Mouse (Mus musculus): ENCODE measurements around the gene Ddx39b.

The Ddx39b gene

GRCm38 (mm10) chr17:35243086-35243485, 1.5 kb downstream of the Ddx39b start:
- peak; percentile 74 for DNase-seq (ENCODE audit: low read depth)

GRCm38 (mm10) chr17:35244999-35245398, 3.5 kb downstream of the Ddx39b start:
- no peak for DNase-seq (ENCODE audit: low read depth)

- DNase-seq (ENCODE audit: low read depth) = peak; percentile 81
Measured at GRCm38 (mm10) chr17:35245731-35246623, 4.4 kb downstream of the Ddx39b start.

GRCm38 (mm10) chr17:35247144-35247543, 5.6 kb downstream of the Ddx39b start:
- DNase-seq (ENCODE audit: low read depth) = no peak

DNA sequence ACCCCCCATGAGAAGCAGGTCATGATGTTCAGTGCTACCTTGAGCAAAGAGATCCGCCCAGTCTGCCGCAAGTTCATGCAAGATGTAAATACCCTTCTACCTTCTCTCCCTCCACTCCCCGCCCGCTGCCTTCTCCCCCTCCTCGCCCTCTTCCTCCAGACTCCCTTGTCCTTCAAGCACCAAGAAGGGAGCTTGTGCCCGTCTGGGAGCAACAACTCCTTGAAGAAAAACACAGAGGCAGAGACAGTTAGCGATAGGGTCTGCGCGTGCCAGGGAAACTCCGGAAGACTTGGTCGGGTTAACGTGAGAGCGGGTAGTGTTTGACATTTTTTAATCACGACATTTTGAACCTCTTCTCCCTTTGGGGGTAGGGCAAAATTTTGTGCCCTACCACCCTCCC, 7.4 kb downstream of the Ddx39b start:
- no peak for DNase-seq (ENCODE audit: low read depth)

DNA sequence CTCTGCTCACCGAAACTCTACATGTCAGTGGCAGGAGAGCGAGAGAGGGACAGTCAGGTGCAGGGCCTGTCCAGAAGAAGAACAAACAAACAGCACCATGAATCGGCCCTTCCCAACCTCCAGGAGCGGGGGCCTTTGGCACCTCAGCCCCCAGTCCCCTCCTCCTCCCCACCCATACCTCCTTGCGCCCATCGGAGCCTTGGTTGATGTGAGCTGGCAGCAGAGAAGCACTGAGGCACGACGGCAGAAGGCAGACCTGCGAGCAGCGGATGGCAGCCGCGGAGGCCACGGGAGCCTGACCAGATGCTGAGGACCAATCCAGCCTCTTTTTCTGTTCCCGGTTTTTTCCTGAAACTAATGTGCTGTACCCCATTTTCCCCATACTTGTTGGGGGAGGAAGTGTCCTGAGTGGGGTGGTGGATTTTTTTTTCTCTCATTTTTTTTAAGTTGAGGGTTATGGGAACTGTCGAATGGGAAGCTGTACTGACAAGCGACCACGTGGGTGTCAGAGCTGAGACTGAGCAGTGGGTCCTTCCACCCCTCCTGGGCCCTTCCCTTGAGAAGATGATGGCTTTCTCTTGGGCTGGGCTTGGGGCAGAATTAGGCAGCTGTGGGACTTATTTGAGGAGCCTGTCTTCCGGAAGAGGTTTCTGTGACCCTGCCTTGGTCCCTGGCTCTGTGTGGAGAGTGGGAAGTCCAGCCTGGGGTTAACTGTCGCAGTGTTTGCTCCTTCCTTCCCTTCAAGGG, 8.1 kb downstream of the Ddx39b start:
- no peak for DNase-seq (ENCODE audit: low read depth)

GRCm38 (mm10) chr17:35250348-35251120, 9.0 kb downstream of the Ddx39b start:
- no peak for DNase-seq (ENCODE audit: low read depth)

DNA sequence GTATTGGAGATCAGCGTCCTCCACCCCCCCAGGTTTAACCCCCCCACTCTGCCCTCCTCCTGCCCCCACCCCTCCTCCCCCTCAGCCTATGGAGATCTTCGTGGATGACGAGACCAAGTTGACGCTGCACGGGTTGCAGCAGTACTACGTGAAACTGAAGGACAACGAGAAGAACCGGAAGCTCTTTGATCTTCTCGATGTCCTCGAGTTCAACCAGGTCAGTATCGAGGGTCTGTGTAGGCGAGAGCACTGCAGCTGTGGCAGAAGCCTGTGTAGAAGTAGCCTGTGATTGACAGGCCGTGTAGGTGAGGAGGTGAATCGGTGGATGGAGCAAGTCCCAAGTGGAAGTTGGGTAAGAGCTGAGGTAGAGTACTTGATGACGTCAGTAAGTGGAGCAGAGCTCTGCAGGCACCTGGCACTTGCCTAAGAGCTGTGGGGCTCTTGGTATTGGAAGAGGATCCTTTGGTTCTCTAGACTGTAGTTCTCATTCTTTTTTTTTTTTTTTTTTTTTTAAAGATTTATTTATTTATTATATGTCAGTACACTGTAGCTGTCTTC, 9.7 kb downstream of the Ddx39b start:
- DNase-seq (ENCODE audit: low read depth) = no peak

DNA sequence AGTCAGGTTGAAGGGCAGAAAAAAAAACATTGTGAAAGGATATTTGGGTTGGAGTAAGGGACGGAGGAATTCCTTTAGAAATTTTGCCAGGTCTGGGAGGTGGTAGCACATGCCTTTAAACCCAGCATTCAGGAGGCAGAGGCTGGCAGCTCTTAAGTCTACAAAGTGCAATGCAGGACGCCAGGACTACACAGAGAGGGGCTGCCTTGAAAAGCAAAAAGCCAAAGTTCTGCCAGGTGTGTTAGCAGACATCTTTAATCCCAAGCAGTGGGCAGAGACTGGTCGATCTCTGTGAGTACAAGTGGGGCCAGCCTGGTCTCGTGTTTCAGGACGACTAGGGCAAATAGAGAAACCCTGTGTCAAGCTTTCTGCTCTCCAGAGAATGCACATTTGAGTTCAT, 10.4 kb downstream of the Ddx39b start:
- DNase-seq (ENCODE audit: low read depth) = no peak

DNA sequence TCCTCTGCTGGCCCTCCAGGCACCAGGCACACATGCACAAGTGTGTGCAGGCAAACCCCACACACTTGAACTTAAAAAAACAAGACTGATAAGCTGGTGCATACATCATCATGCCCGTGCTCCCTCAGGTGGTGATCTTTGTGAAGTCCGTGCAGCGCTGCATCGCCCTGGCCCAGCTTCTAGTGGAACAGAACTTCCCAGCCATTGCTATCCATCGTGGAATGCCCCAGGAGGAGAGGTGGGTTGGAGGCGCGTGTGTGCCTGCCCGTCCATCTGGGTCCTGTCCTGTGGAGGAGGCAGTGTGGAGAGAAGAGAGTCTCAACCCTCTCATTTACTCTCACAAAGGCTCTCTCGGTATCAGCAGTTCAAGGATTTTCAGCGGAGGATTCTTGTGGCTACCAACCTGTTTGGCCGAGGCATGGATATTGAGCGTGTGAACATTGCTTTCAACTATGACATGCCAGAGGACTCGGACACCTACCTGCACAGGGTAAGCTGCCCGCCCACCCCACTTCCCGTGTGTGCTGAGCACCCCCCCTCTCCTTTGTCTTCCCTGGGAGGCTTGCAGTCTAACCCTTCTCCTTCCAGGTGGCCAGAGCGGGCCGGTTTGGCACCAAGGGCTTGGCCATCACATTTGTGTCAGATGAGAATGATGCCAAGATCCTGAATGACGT, 11.2 kb downstream of the Ddx39b start:
- no peak for DNase-seq (ENCODE audit: low read depth)

- DNase-seq (ENCODE audit: low read depth) = no peak
Measured at GRCm38 (mm10) chr17:35253293-35254093, 11.9 kb downstream of the Ddx39b start.

GRCm38 (mm10) chr17:35254241-35255098, 12.9 kb downstream of the Ddx39b start:
- DNase-seq (ENCODE audit: low read depth) = peak; percentile 86

DNA sequence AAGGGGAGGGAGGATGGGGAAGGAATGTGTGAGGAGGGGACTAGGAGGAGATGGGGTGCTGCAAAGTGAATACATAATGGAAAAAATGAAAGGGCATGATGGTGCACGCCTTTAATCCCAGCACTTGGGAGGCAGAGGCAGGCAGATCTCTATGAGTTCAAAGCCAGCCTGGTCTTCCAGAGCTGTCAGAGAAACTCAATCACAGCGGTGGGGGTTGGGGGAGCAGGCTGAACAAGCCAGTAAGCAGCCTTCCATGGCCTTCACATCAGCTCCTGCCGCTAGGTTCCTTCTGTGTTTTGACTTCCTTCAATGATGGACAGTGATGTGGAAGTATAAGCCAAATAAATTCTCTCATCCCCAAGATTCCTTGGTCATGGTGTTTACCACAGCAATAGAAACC, 13.8 kb downstream of the Ddx39b start:
- no peak for DNase-seq (ENCODE audit: low read depth)

DNA sequence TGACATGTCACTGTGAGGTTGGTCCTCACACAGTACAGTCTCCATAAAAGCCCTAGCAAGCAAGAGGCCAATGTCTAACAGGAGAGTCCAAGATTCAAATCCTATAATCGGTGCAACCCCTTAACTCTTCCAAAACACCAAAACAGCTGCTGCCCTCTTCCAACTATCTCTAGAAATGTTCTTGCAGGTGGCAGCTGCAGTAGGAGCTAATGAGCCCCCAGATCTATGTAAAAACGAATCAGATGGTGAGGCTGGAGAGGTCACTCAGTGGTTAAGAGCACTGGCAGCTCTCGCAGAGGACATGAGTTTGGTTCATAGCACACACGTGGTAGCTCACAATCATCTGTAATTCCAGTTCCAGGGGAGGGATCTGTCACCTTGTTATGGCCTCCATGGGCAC, 14.2 kb downstream of the Ddx39b start:
- no peak for DNase-seq (ENCODE audit: low read depth)

DNA sequence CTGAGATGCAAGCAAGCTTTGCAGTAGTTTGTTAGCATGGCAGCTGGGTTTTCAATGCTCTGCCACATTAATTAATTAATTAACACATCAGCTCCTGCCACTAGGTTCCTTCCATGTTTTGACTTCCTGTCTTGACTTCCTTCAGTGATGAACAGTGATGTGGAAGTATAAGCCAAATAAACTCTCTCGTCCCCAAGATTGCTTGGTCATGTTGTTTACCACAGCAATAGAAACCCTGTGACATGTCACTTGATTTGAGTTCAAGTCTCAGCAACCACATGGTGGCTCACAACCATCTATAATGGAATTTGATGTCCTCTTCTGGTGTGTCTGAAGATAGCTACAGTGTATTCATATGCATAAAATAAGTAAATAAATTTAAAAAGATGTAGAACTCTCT, 15.8 kb downstream of the Ddx39b start:
- DNase-seq (ENCODE audit: low read depth) = peak; percentile 66

DNA sequence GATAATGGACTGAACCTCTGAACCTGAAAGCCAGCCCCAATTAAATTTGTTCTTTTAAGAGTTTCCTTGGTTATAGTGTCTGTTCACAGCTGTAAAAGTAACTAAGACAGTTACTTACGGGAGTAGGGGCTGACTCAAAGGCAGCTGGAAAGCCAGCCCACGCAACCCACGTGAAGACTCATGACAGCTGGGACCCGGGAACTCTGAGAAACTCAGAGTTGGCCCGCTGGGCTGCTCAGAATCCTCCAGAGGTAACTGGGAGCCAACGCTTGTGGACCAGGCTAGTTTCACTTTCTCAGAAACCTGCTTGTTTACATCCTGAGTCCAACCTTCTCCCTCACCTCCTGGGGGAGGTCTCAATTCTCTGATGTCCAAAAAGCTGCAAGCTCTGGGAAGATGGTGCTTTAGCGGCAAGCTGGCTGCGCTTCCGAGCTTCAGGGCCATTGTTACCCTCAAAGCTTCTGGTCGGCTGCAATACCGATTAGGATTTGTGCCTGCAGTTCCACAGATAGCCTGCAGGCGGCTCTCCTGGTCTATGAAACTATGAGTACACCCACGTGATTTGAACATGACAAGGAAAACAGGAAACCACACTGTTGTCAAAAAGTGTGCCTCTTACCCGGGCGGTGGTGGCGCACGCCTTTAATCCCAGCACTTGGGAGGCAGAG, 16.4 kb downstream of the Ddx39b start:
- DNase-seq (ENCODE audit: low read depth) = peak; percentile 98

DNA sequence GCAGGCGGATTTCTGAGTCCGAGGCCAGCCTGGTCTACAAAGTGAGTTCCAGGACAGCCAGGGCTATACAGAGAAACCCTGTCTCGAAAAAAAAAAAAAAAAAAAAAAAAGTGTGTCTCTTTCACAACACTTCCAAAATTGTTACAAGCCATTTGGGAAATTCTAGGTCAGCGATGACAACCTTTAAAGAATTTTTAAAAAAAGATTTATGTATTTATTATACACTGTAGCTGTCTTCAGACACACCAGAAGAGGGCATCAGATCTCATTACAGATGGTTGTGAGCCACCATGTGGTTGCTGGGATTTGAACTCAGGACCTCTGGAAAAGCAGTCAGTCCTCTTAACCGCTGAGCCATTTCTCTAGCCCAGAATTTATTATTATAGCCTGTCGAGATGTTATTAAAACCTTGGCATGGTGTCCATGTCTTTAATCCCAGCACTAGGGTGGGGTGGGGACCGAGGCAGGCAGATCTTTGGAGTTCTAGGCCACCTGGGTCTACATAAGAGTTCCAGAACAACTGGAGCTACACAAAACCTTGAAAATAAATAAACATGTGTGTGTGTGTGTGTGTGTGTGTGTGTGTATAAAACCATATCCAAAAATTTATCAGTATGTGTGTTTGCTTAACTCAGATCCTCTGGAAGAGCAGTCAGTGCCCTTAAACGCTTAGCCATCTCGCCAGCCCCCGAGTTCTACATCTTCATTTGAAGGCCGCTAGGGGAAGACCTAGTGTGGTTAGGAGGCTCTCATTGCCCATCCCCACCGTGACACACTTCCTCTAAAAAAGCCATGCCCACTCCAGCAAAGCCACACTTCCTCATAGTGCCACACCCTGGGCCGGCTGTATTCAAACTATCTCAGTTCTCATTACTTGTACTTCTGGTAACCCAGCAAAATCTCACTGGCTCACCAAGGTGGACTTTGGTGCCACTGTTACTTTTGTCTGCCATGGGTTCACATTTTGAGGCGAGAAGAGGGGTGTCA, 17.2 kb downstream of the Ddx39b start:
- DNase-seq (ENCODE audit: low read depth) = peak; percentile 94

- no peak for DNase-seq (ENCODE audit: low read depth)
Measured at GRCm38 (mm10) chr17:35259621-35260020, 18.1 kb downstream of the Ddx39b start.

All from induced T-regulatory cell, adult 2 months (primary cell).